In the genomic region with DNA sequence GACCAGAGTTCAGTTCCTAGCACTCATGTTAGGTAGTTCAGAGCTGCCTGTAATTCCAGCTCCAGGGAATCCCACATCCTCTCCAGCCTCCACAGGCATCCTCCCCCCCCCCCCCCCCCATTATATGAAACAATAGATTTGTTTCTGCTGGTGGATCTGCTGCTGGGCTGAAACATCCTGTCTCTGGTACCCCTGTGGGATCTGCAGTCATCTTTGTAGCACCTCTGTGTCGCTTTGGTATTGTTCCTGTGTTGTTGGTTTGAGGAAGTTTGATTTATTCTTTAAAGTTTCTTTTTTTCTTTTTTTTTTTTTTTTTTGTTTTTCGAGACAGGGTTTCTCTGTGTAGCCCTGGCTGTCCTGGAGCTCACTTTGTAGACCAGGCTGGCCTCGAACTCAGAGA, we compare ENCODE assay signal across 21 mouse cellular contexts.
"Had no signal": no experiment of that assay in that cellular context is flagged by ENCODE, and none has a peak within 500 bp of the region (broad histone marks: within the 10 kb centered on the region; RNA-seq: fewer than 3 reads in every experiment).

No protein-coding gene starts in this region.

- H3K4me3 ChIP-seq: megakaryocyte, embryonic 14.5 days; midbrain, embryonic 12.5 days; midbrain, embryonic 15.5 days; neural tube, embryonic 13.5 days; neural tube, embryonic 15.5 days; stomach, embryonic 15.5 days had no signal

- H3K27me3 ChIP-seq: megakaryocyte, embryonic 14.5 days; midbrain, embryonic 12.5 days; midbrain, embryonic 15.5 days; neural tube, embryonic 13.5 days; neural tube, embryonic 15.5 days; stomach, embryonic 15.5 days had no signal

- H3K4me1 ChIP-seq: midbrain, embryonic 12.5 days; midbrain, embryonic 15.5 days; stomach, embryonic 15.5 days had no signal

- H3K36me3 ChIP-seq: midbrain, embryonic 15.5 days; neural tube, embryonic 13.5 days; neural tube, embryonic 15.5 days; stomach, embryonic 15.5 days had no signal

- H3K9ac ChIP-seq: liver, embryonic 14.5 days; lung, embryonic 14.5 days; midbrain, embryonic 12.5 days; midbrain, embryonic 15.5 days; neural tube, embryonic 13.5 days; neural tube, embryonic 15.5 days; stomach, embryonic 15.5 days had no signal

- ATAC-seq: midbrain, embryonic 15.5 days had no signal

- H3K9me3 ChIP-seq: megakaryocyte, embryonic 14.5 days; midbrain, embryonic 12.5 days; midbrain, embryonic 15.5 days; neural tube, embryonic 13.5 days; neural tube, embryonic 15.5 days; stomach, embryonic 15.5 days had no signal

- DNase-seq: lung, adult 18-20 months; lung, embryonic 14.5 days; lung, postnatal 14 days; lung, postnatal 36 days; retina, postnatal 1 day; right cerebral cortex, adult 18-20 months; right cerebral cortex, postnatal 25 days; right cerebral cortex, postnatal 4 days; spleen, adult 18-20 months; thymus, adult 2 months; thymus, postnatal 25 days; thymus, postnatal 4 days had no signal

- H3K27ac ChIP-seq: liver, embryonic 14.5 days; macrophage; midbrain, embryonic 12.5 days; midbrain, embryonic 15.5 days; neural tube, embryonic 13.5 days; neural tube, embryonic 15.5 days; stomach, embryonic 15.5 days; stomach, postnatal 0 days had no signal

- H3K4me2 ChIP-seq: lung, embryonic 14.5 days; midbrain, embryonic 12.5 days; midbrain, embryonic 15.5 days; neural tube, embryonic 13.5 days; neural tube, embryonic 15.5 days; stomach, embryonic 15.5 days had no signal
